Mouse (Mus musculus): ENCODE results near the gene Gpc5. TPM values are rescaled to one million over a fixed set of nuclear protein-coding genes. Genes with fewer than 3 reads are reported as not detected.

The Gpc5 gene
- polyA plus RNA-seq, 1 experiment from 2014 or later = 0.75 TPM

DNA sequence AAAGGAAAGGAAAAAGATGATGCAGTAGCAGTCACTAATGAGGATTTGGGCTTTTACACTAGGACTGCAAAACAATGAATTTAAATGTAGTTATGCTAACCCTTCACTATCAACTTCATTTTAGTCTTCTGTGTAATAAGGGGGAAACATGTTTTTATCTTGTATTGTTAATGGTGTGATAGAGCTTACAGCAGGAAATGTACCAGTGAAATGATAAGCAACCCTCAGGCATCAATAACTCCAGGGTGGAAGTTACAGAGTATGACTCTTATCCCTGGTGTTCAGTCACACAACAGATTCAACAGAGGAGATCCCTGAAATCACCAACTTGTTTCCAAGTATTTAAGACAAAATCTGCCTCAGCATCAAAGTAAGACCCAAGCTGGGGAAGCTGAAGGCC is 1120.0 kb downstream of the Gpc5 start:
- H3K9ac ChIP-seq (ENCODE audit: low read length) = no peak overlapping the region
- no peak overlapping the region for H3K4me3 ChIP-seq (ENCODE audit: low read depth, low read length)
- no peaks in the 10 kb centered on the region for H3K4me1 ChIP-seq (ENCODE audit: control insufficient read depth, insufficient read depth, low read length)
- ATAC-seq (ENCODE audit: low FRiP score) = no peak
- no peaks in the 10 kb centered on the region for H3K9me3 ChIP-seq (ENCODE audit: control insufficient read depth, low read length)
- no peaks in the 10 kb centered on the region for H3K36me3 ChIP-seq (ENCODE audit: control insufficient read depth, insufficient read depth, low read length)
- H3K4me2 ChIP-seq = no peak overlapping the region
- no peaks in the 10 kb centered on the region for H3K27me3 ChIP-seq (ENCODE audit: control insufficient read depth, insufficient read depth, low read length)
- DNase-seq (ENCODE audit: low spot score, missing footprints) = no peak
- no peak overlapping the region for H3K27ac ChIP-seq (ENCODE audit: low read depth, low read length)

DNA sequence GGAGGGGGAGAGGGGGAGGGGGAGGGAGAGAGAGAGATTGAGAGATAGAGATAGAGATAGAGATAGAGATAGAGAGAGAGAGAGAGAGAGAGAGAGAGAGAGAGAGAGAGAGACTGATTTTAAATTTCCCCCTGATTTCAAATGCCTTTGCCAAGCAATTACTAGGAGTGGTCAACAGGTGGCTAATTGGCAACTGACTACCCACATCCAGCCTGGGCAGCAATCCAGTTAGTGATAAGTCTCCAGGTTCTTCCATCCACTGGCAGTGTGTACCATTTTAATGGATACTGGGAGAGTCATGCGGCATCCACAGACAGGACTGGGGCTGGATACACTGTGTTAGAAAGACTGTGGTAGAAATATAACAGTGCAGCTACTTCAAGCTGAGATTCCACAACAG is 1166.1 kb downstream of the Gpc5 start:
- no peak overlapping the region for H3K4me2 ChIP-seq
- WGBS = 93% methylated on average over 1 of the region's 1 CpGs
- H3K9ac ChIP-seq (ENCODE audit: low read length) = no peak overlapping the region
- H3K36me3 ChIP-seq (ENCODE audit: control insufficient read depth, insufficient read depth, low read length) = no peaks in the 10 kb centered on the region
- no peak for DNase-seq (ENCODE audit: low spot score, missing footprints)
- no peaks in the 10 kb centered on the region for H3K9me3 ChIP-seq (ENCODE audit: control insufficient read depth, low read length)
- no peaks in the 10 kb centered on the region for H3K4me1 ChIP-seq (ENCODE audit: control insufficient read depth, insufficient read depth, low read length)
- ATAC-seq (ENCODE audit: low FRiP score) = no peak
- no peak overlapping the region for H3K4me3 ChIP-seq (ENCODE audit: low read depth, low read length)
- no peak overlapping the region for H3K27ac ChIP-seq (ENCODE audit: low read depth, low read length)
- H3K27me3 ChIP-seq (ENCODE audit: control insufficient read depth, insufficient read depth, low read length) = no peaks in the 10 kb centered on the region

DNA sequence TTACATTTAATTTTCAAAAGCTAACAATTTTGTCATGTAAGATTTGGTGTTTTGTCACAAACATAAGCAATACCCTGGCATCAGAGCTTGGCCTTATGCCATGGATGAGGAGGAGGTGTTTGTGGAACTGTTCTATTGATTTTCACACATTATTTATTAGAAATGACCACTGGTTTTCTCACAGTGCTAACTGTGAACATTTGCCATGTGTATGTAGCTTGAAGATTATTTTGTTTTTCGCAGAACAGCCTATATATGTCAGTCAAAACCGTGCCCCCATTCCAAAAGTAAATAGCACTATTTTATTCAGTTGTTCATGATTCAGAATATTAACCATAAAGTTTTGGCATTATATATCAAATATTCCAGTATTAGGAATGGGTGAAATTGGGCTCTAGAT is 1216.5 kb downstream of the Gpc5 start:
- Histone ChIP-seq H3K9ac (ENCODE audit: low read length) (no peak overlapping the region), H3K27me3 (ENCODE audit: control insufficient read depth, insufficient read depth, low read length) (no peaks in the 10 kb centered on the region), H3K4me3 (ENCODE audit: low read depth, low read length) (no peak overlapping the region), H3K4me1 (ENCODE audit: control insufficient read depth, insufficient read depth, low read length) (no peaks in the 10 kb centered on the region), H3K27ac (ENCODE audit: low read depth, low read length) (no peak overlapping the region), H3K4me2 (no peak overlapping the region), H3K36me3 (ENCODE audit: control insufficient read depth, insufficient read depth, low read length) (no peaks in the 10 kb centered on the region), H3K9me3 (ENCODE audit: control insufficient read depth, low read length) (no peaks in the 10 kb centered on the region)
- no peak for DNase-seq (ENCODE audit: low spot score, missing footprints)
- ATAC-seq (ENCODE audit: low FRiP score) = no peak
- WGBS = 89% methylated on average over 2 of the region's 2 CpGs

DNA sequence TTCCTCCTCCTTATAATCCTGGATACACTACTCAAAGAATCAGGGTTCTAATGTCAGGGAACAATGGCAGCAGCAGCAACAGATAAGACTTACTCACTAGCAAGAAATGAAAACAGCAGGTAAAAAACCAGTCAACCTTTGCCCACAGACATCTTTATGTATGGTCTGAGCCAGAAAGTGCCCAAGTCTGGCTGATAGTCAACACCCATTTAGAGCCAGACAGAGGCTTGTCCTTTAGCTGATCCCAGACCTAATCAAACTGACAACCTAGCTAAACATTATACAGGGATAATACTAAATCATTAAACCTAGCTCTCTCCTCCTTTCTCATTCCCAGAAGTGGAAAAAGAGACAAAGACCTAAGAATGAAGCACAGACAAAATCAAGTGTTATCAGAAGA is 1225.5 kb downstream of the Gpc5 start:
- ATAC-seq (ENCODE audit: low FRiP score) = no peak
- Histone ChIP-seq H3K4me2 (no peak overlapping the region), H3K9ac (ENCODE audit: low read length) (no peak overlapping the region), H3K4me3 (ENCODE audit: low read depth, low read length) (no peak overlapping the region), H3K27ac (ENCODE audit: low read depth, low read length) (no peak overlapping the region), H3K27me3 (ENCODE audit: control insufficient read depth, insufficient read depth, low read length) (no peaks in the 10 kb centered on the region), H3K36me3 (ENCODE audit: control insufficient read depth, insufficient read depth, low read length) (no peaks in the 10 kb centered on the region), H3K9me3 (ENCODE audit: control insufficient read depth, low read length) (no peaks in the 10 kb centered on the region), H3K4me1 (ENCODE audit: control insufficient read depth, insufficient read depth, low read length) (no peaks in the 10 kb centered on the region)
- DNase-seq (ENCODE audit: low spot score, missing footprints) = no peak

DNA sequence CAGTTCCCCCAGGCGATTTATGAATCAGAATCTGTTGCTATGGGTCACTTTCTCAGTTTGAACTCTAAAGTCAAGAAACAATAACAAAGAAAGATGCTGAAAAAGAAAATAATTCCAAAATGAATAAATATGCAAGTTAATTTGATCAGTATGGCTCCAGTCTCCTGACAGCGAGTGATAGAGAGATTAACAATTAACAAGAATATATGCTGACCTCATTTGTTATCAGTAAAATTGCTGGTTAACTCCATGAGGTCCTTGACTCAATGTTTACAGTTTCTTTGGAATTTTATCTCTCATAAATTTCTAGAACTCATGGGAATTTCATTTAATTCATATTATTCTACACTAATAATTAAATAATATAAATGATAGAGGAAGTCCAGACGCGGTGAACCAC is 1244.2 kb downstream of the Gpc5 start:
- H3K4me1 ChIP-seq (ENCODE audit: control insufficient read depth, insufficient read depth, low read length) = no peaks in the 10 kb centered on the region
- no peak overlapping the region for H3K27ac ChIP-seq (ENCODE audit: low read depth, low read length)
- no peaks in the 10 kb centered on the region for H3K36me3 ChIP-seq (ENCODE audit: control insufficient read depth, insufficient read depth, low read length)
- H3K27me3 ChIP-seq (ENCODE audit: control insufficient read depth, insufficient read depth, low read length) = no peaks in the 10 kb centered on the region
- H3K9me3 ChIP-seq (ENCODE audit: control insufficient read depth, low read length) = no peaks in the 10 kb centered on the region
- WGBS = 91% methylated on average over 4 of the region's 4 CpGs
- no peak for DNase-seq (ENCODE audit: low spot score, missing footprints)
- no peak for ATAC-seq (ENCODE audit: low FRiP score)
- no peak overlapping the region for H3K4me2 ChIP-seq
- H3K9ac ChIP-seq (ENCODE audit: low read length) = no peak overlapping the region
- no peak overlapping the region for H3K4me3 ChIP-seq (ENCODE audit: low read depth, low read length)

DNA sequence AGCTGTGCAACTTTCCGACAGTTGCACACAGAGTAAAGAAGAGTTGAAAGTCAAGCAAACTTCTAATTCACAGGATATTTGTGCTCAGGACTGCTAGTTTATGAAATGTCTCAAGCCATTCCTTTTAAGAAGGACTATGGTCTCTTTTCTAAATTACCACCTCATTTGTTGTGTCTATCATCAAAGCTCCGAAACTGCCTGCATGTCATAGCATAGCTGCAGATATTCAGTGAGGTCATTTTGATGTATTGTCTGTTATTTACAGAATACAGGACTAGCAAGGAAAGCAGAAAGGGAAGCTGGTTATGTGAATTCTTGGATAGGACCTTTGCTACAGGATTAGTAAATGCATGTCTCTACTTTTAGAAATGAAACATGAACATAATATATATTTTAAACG is 1246.4 kb downstream of the Gpc5 start:
- no peaks in the 10 kb centered on the region for H3K27me3 ChIP-seq (ENCODE audit: control insufficient read depth, insufficient read depth, low read length)
- H3K36me3 ChIP-seq (ENCODE audit: control insufficient read depth, insufficient read depth, low read length) = no peaks in the 10 kb centered on the region
- no peaks in the 10 kb centered on the region for H3K9me3 ChIP-seq (ENCODE audit: control insufficient read depth, low read length)
- no peak overlapping the region for H3K4me2 ChIP-seq
- no peak overlapping the region for H3K27ac ChIP-seq (ENCODE audit: low read depth, low read length)
- no peak overlapping the region for H3K9ac ChIP-seq (ENCODE audit: low read length)
- WGBS = 84% methylated on average over 3 of the region's 3 CpGs
- no peaks in the 10 kb centered on the region for H3K4me1 ChIP-seq (ENCODE audit: control insufficient read depth, insufficient read depth, low read length)
- H3K4me3 ChIP-seq (ENCODE audit: low read depth, low read length) = no peak overlapping the region
- no peak for ATAC-seq (ENCODE audit: low FRiP score)
- no peak for DNase-seq (ENCODE audit: low spot score, missing footprints)

DNA sequence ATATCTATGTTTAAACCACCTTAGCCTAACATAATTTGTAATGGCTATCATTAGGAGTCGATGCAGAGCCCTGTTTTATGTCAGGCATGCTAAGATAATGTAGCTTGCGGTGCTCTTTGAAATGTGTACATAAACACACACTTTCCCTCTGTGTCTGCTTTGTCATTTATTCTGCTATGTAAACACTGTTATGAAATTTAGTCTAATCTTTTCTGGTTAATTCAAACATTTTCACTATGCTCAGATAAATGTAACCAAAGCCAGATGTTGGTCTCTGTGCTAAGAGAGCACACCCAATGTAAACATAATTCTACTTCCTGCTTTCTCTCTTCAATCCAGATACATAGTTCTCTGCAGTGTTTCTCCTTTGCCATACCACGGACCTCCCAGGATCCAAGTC is 1256.5 kb downstream of the Gpc5 start:
- Histone ChIP-seq H3K36me3 (ENCODE audit: control insufficient read depth, insufficient read depth, low read length) (no peaks in the 10 kb centered on the region), H3K4me3 (ENCODE audit: low read depth, low read length) (no peak overlapping the region), H3K27ac (ENCODE audit: low read depth, low read length) (no peak overlapping the region), H3K9ac (ENCODE audit: low read length) (no peak overlapping the region), H3K4me2 (no peak overlapping the region), H3K4me1 (ENCODE audit: control insufficient read depth, insufficient read depth, low read length) (no peaks in the 10 kb centered on the region), H3K9me3 (ENCODE audit: control insufficient read depth, low read length) (no peaks in the 10 kb centered on the region), H3K27me3 (ENCODE audit: control insufficient read depth, insufficient read depth, low read length) (no peaks in the 10 kb centered on the region)
- ATAC-seq (ENCODE audit: low FRiP score) (no peak), DNase-seq (ENCODE audit: low spot score, missing footprints) (no peak)
- 71% methylated on average over 3 of the region's 3 CpGs for whole genome bisulfite sequencing

DNA sequence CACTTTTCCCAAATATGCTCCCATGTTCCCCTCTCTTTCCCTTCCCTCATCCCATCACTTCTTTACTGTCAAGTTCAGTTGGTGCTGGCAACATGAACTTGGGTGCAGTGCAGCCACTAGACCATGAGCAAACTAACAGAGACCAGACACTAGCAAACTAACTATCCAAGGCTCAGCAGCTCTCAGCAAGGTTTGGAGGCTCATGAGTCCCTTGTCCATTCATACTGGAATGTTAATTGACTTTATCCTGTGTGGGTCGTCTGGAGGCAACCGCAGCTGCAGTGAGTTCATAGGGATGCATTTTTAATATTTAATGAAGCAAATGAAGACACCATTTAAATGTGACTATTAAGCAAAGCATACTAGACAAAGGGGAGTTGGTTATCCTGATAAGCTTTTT is 1292.6 kb downstream of the Gpc5 start:
- no peak overlapping the region for H3K4me2 ChIP-seq
- DNase-seq (ENCODE audit: low spot score, missing footprints) (no peak), ATAC-seq (ENCODE audit: low FRiP score) (no peak)
- no peaks in the 10 kb centered on the region for H3K9me3 ChIP-seq (ENCODE audit: control insufficient read depth, low read length)
- H3K36me3 ChIP-seq (ENCODE audit: control insufficient read depth, insufficient read depth, low read length) = no peaks in the 10 kb centered on the region
- no peak overlapping the region for H3K27ac ChIP-seq (ENCODE audit: low read depth, low read length)
- WGBS = 83% methylated on average over 2 of the region's 2 CpGs
- H3K27me3 ChIP-seq (ENCODE audit: control insufficient read depth, insufficient read depth, low read length) = no peaks in the 10 kb centered on the region
- H3K4me1 ChIP-seq (ENCODE audit: control insufficient read depth, insufficient read depth, low read length) = no peaks in the 10 kb centered on the region
- no peak overlapping the region for H3K9ac ChIP-seq (ENCODE audit: low read length)
- H3K4me3 ChIP-seq (ENCODE audit: low read depth, low read length) = no peak overlapping the region

DNA sequence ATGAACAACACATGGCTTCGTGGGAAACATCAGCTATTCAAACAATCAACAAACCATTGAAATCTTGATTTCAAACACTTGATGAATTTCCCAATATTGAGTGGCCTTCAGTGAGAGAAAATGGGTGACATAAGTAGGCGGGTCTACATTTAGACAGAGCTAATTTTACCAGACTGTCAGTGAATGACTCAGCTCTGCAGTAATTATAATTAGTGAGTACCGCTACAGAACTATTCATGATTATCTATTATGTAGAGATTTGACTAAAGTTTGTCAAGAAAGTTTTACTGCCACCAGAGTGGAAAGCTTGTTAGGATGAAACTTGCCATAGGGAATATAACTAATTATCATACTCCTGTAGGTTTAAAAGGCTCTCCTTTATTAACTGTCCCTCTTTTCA is 1323.5 kb downstream of the Gpc5 start:
- Histone ChIP-seq H3K36me3 (ENCODE audit: control insufficient read depth, insufficient read depth, low read length) (no peaks in the 10 kb centered on the region), H3K4me2 (no peak overlapping the region), H3K4me3 (ENCODE audit: low read depth, low read length) (no peak overlapping the region), H3K27ac (ENCODE audit: low read depth, low read length) (no peak overlapping the region), H3K4me1 (ENCODE audit: control insufficient read depth, insufficient read depth, low read length) (no peaks in the 10 kb centered on the region), H3K27me3 (ENCODE audit: control insufficient read depth, insufficient read depth, low read length) (no peaks in the 10 kb centered on the region), H3K9ac (ENCODE audit: low read length) (no peak overlapping the region), H3K9me3 (ENCODE audit: control insufficient read depth, low read length) (no peaks in the 10 kb centered on the region)
- 88% methylated on average over 3 of the region's 3 CpGs for WGBS
- DNase-seq (ENCODE audit: low spot score, missing footprints) (peak; percentile 41), ATAC-seq (ENCODE audit: low FRiP score) (no peak)

DNA sequence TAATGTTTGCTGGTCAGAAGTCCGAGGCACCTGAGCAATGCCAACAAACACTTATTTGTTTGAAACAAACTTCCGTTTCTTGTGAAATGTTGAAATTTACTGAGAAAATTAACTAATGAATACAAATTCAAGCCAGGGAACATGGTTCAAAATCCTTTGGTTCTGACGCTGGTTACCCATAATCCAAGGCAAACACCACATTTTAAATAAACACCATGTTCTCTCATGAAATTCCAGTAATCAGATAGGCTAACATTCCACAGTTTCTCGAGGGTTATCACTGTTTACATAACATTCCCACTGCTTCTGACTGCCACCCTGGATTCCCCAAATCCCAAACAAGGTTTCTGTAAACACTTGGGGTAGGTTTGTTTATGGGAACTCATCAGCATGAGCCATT is 1356.2 kb downstream of the Gpc5 start:
- no peak for ATAC-seq (ENCODE audit: low FRiP score)
- Histone ChIP-seq H3K27me3 (ENCODE audit: control insufficient read depth, insufficient read depth, low read length) (no peaks in the 10 kb centered on the region), H3K9ac (ENCODE audit: low read length) (no peak overlapping the region), H3K4me2 (no peak overlapping the region), H3K27ac (ENCODE audit: low read depth, low read length) (no peak overlapping the region), H3K4me3 (ENCODE audit: low read depth, low read length) (no peak overlapping the region), H3K36me3 (ENCODE audit: control insufficient read depth, insufficient read depth, low read length) (no peaks in the 10 kb centered on the region), H3K4me1 (ENCODE audit: control insufficient read depth, insufficient read depth, low read length) (no peaks in the 10 kb centered on the region), H3K9me3 (ENCODE audit: control insufficient read depth, low read length) (no peaks in the 10 kb centered on the region)
- peak; percentile 65 for DNase-seq (ENCODE audit: low spot score, missing footprints)
- 65% methylated on average over 4 of the region's 4 CpGs for WGBS
